Mouse (Mus musculus) right cerebral cortex, postnatal 14 days (tissue): ENCODE results near the gene Sema3b.
A peak's percentile ranks its signal among the peaks of the same experiment; 100 is the strongest.
"Not testable (repeated sequence)": the region's sequence is repeated elsewhere in the genome, so short reads cannot be mapped to it uniquely, and the experiment has no call there.

ENCODE experiments used
- DNase-seq: peaks from one replicate; pipeline ENCODE4 v3.0.0; 2022

Gene Sema3b

GRCm38 (mm10) chr9:107587833-107588639, 21.0 kb downstream of the Sema3b start:
- DNase-seq, result peak; percentile 62

GRCm38 (mm10) chr9:107586974-107587832, 21.8 kb downstream of the Sema3b start, which contains the start of gene Ifrd2:
Gene Ifrd2 (plus strand): TSS chr9:107587642.
- DNase-seq, result peak; percentile 94

- no peak for DNase-seq
Observed at GRCm38 (mm10) chr9:107586504-107586903, 22.5 kb downstream of the Sema3b start.

GRCm38 (mm10) chr9:107583174-107583573, 25.9 kb downstream of the Sema3b start:
- DNase-seq, result no peak

- no peak for DNase-seq
Observed at GRCm38 (mm10) chr9:107582509-107583062, 26.4 kb downstream of the Sema3b start.

- DNase-seq, result no peak
Observed at GRCm38 (mm10) chr9:107581584-107581983, 27.4 kb downstream of the Sema3b start.

GRCm38 (mm10) chr9:107580501-107581317, 28.3 kb downstream of the Sema3b start, which contains the start of gene Hyal3:
Gene Hyal3 (plus strand): TSS chr9:107580818.
- DNase-seq, result peak; percentile 75

GRCm38 (mm10) chr9:107579023-107579900, 29.8 kb downstream of the Sema3b start:
- DNase-seq, result no peak

- DNase-seq, result no peak
Observed at GRCm38 (mm10) chr9:107578587-107578986, 30.4 kb downstream of the Sema3b start, which contains the start of gene Naa80. Gene Naa80 (plus strand): TSS chr9:107578887.

GRCm38 (mm10) chr9:107577871-107578270, 31.2 kb downstream of the Sema3b start:
- DNase-seq, result no peak

- DNase-seq, result peak; percentile 54
Observed at GRCm38 (mm10) chr9:107576357-107577107, 32.5 kb downstream of the Sema3b start, which contains the start of gene Hyal1. Gene Hyal1 (plus strand): TSS chr9:107576927.

- DNase-seq, result no peak
Observed at GRCm38 (mm10) chr9:107575579-107576356, 33.3 kb downstream of the Sema3b start.

- DNase-seq, result not testable (repeated sequence)
Observed at GRCm38 (mm10) chr9:107573774-107574173, 35.3 kb downstream of the Sema3b start.

GRCm38 (mm10) chr9:107572327-107572662, 36.7 kb downstream of the Sema3b start:
- DNase-seq, result no peak

- peak; percentile 5 for DNase-seq
Observed at GRCm38 (mm10) chr9:107571534-107572326, 37.3 kb downstream of the Sema3b start.

GRCm38 (mm10) chr9:107570845-107571244, 38.2 kb downstream of the Sema3b start:
- no peak for DNase-seq

- DNase-seq, result no peak
Observed at GRCm38 (mm10) chr9:107570016-107570415, 39.0 kb downstream of the Sema3b start.

- DNase-seq, result no peak
Observed at GRCm38 (mm10) chr9:107569270-107569669, 39.8 kb downstream of the Sema3b start.
